Mouse (Mus musculus) bone marrow, adult 2 months (tissue): Measurements from ENCODE around the gene Rpl36al. TPM values are rescaled to one million over a fixed set of nuclear protein-coding genes. Genes with fewer than 3 reads are reported as not detected.

Experiments used
- H3K27ac ChIP-seq: fragments of 200-500 bp; 2 replicates; pipeline ENCODE4 v1.5.1; 2012; ENCODE audit warnings: low read depth, mild to moderate bottlenecking, control low read depth, inconsistent platforms, low read length; ENCODE audit not compliant: control insufficient read depth, poor library complexity, insufficient read depth
- H3K4me1 ChIP-seq: fragments of 200-500 bp; 2 replicates; pipeline ENCODE4 v1.6.1; 2011; ENCODE audit warnings: low read length; ENCODE audit not compliant: control insufficient read depth, insufficient read depth
- H3K4me3 ChIP-seq: fragments of 200-500 bp; replicated peaks from 2 replicates; pipeline ENCODE3; 2011; ENCODE audit warnings: mild to moderate bottlenecking, low read depth, low read length, control low read depth; ENCODE audit not compliant: control insufficient read depth
- CTCF ChIP-seq: fragments of 200-500 bp; IDR thresholded peaks from 2 replicates; pipeline ENCODE4 v1.5.1; 2011; ENCODE audit warnings: low read length, control low read depth; ENCODE audit not compliant: control insufficient read depth, insufficient read depth
- POLR2A ChIP-seq: fragments of 200-500 bp; IDR thresholded peaks from 2 replicates; pipeline ENCODE4 v1.6.1; 2011; ENCODE audit warnings: low read depth, mild to moderate bottlenecking, control low read depth, low read length, borderline replicate concordance; ENCODE audit not compliant: control insufficient read depth
- WGBS: fragments of 180-500 bp; shearing (Covaris S2); methylation state at CpG from one replicate; pipeline ENCODE4 v1.1.7; 2018; 5-methylcytosine and 5-hydroxymethylcytosine counted together
- polyA plus RNA-seq: library from polyadenylated mRNA; stranded (reverse); fragments of >200 nt; gene quantifications from 2 replicates; pipeline ENCODE4 v1.2.4, GENCODE M21; 2011; ENCODE audit warnings: low replicate concordance; ENCODE audit not compliant: missing spikeins, insufficient read depth, insufficient read length

Gene Rpl36al
- polyA plus RNA-seq, 1 experiment, result 901 TPM

- WGBS, result 1% methylated on average over 18 of the region's 18 CpGs
- Histone ChIP-seq H3K4me3 (peak within 1 kb of the TSS; percentile 98), H3K4me1 (no peaks in the 10 kb centered on the region; the same call in 1 of the 2 replicates), H3K27ac (peak within 1 kb of the TSS; percentile 98)
- TF ChIP-seq CTCF (no peak), POLR2A (no peak)
Measured at GRCm38 (mm10) chr12:69198164-69198535, 14.3 kb upstream of the Rpl36al start, which contains the start of gene Dnaaf2. Gene Dnaaf2 (minus strand): TSS chr12:69198429.

- Histone ChIP-seq H3K4me1 (no peaks in the 10 kb centered on the region; the same call in 1 of the 2 replicates), H3K27ac (peak overlapping the region; percentile 98), H3K4me3 (peak overlapping the region; percentile 98)
- WGBS, result under 1% methylated on average over 92 of the region's 94 CpGs
- no peak for TF ChIP-seq CTCF
- peak; percentile 39; the same call in 1 of the 2 replicates for TF ChIP-seq POLR2A
Measured at GRCm38 (mm10) chr12:69197378-69198163, 13.7 kb upstream of the Rpl36al start.

DNA sequence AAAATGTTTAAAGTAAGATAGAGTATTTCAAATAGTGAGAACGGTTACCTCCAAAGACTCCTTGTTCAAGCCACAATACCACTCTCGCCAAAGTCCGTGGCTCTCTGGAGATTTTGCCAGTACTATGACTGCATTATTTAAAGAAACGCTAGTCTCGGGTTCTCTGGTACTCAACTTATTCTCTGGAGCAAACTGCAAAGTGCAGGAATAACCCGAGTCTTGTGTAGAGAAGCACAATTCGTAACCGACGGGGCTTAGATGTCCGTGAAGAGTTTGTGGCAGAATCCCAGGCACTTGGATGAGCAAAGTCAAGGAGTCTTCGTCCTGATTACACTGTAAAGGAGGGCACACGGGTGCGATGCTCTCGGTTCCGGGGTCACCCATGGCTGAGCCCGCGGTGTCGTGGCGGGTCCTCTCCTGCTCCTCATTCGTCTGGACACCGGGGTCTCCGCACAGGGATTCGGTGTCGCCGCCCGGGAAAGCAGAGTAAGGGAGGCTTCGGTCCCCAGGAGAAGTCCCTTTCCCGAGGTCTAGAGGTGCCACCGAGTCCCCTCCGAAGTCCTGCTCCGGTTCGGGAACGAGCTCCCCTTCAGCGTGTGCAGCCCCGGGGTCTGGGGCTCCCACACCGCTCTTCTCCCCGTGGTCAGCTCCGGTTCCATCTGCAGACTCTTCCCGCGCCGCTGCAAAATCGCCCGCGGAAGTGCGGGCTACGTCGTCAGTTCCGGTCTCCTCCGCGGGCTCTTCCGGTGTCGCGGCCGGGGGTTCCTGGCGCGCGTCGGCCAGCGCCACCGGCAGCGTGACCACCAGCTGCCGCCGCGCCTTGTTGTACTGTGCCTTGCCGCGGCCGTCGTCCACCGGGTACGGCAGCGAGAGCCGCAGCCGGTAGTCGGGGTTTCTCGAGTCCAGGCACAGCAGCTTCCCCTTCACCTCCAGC lies 12.8 kb upstream of the Rpl36al start, which contains the start of gene Gm49383:
Gene Gm49383 (minus strand): TSS at position 661 of the 934 bp plus-strand sequence.
- Histone ChIP-seq H3K4me3 (peak within 1 kb of the TSS; percentile 98), H3K27ac (peak within 1 kb of the TSS; percentile 98), H3K4me1 (no peaks in the 10 kb centered on the region; the same call in 1 of the 2 replicates)
- WGBS, result under 1% methylated on average over 75 of the region's 75 CpGs
- TF ChIP-seq CTCF (no peak), POLR2A (peak; percentile 79; the same call in 1 of the 2 replicates)

DNA sequence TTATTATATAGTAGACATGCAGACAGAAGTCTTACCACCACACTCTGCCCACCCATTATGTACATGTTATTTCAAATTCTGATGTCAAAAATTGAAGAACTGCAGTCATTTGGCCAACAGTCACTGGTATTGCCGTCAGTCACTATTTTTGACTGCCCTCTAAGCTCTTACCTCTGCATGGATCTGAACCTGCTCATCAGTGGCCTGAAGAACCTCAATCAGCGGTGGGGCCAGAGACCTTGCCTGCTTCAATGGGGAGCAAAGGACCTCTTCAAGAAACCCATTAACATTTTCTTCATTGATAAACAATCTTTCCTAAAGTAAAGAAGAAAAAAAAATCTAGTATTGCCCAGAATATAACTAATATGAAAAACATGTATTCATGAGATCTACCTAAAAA lies 8.8 kb upstream of the Rpl36al start:
- TF ChIP-seq POLR2A, result no peak
- no peak for TF ChIP-seq CTCF
- 90% methylated on average over 2 of the region's 2 CpGs for WGBS

GRCm38 (mm10) chr12:69191396-69191795 lies 7.5 kb upstream of the Rpl36al start:
- no peaks in the 10 kb centered on the region for H3K4me1 ChIP-seq
- WGBS, result 72% methylated on average over 5 of the region's 5 CpGs
- H3K4me3 ChIP-seq, result no peak overlapping the region
- TF ChIP-seq CTCF (no peak), POLR2A (no peak)
- no peak overlapping the region for H3K27ac ChIP-seq

More for the DNA sequence above, 8.8 kb upstream of the Rpl36al start:
- no peaks in the 10 kb centered on the region for H3K4me1 ChIP-seq
- H3K27ac ChIP-seq, result no peak overlapping the region
- H3K4me3 ChIP-seq, result no peak overlapping the region

GRCm38 (mm10) chr12:69190522-69190921 lies 6.6 kb upstream of the Rpl36al start:
- 97% methylated on average over 1 of the region's 1 CpGs for WGBS
- Histone ChIP-seq H3K27ac (no peak overlapping the region), H3K4me3 (no peak overlapping the region), H3K4me1 (no peaks in the 10 kb centered on the region)
- TF ChIP-seq CTCF (no peak), POLR2A (no peak)

- TF ChIP-seq POLR2A (no peak), CTCF (no peak)
- WGBS, result 90% methylated on average over 9 of the region's 9 CpGs
- Histone ChIP-seq H3K27ac (no peak overlapping the region), H3K4me3 (no peak overlapping the region), H3K4me1 (peaks cover 1% of the 10 kb centered on the region; the same call in 1 of the 2 replicates)
Measured at GRCm38 (mm10) chr12:69190074-69190473, 6.2 kb upstream of the Rpl36al start.
